Mouse (Mus musculus) cerebellum, adult 2 months (tissue): ENCODE measurements around the gene Atp6v1c2. TPM values are rescaled to one million over a fixed set of nuclear protein-coding genes. Genes with fewer than 3 reads are reported as not detected.

ENCODE experiments used
- DNase-seq, 2 experiments: peaks; one replicate each; pipeline ENCODE4 v3.0.0; 2021
- H3K27ac ChIP-seq: fragments of 200-500 bp; 2 replicates; pipeline ENCODE4 v1.5.1; 2012; ENCODE audit warnings: low read length, control low read depth, inconsistent platforms; ENCODE audit not compliant: insufficient read depth
- H3K27me3 ChIP-seq: fragments of 200-500 bp; 2 replicates; pipeline ENCODE4 v1.6.1; 2012; ENCODE audit warnings: inconsistent platforms, mild to moderate bottlenecking, low read length, moderate library complexity; ENCODE audit not compliant: control insufficient read depth, insufficient read depth
- H3K4me1 ChIP-seq: fragments of 200-500 bp; 2 replicates; pipeline ENCODE4 v1.6.1; 2011; ENCODE audit warnings: low read length; ENCODE audit not compliant: control insufficient read depth, insufficient read depth
- H3K4me3 ChIP-seq: fragments of 200-500 bp; replicated peaks from 2 replicates; pipeline ENCODE3; 2011; ENCODE audit warnings: mild to moderate bottlenecking, low read depth, low read length, control low read depth; ENCODE audit not compliant: insufficient read depth
- CTCF ChIP-seq: fragments of 200-500 bp; IDR thresholded peaks from 2 replicates; pipeline ENCODE4 v1.5.1; 2011; ENCODE audit warnings: low read depth, mild to moderate bottlenecking, control low read depth, low read length, moderate library complexity, borderline replicate concordance; ENCODE audit not compliant: insufficient read depth
- POLR2A ChIP-seq: fragments of 200-500 bp; IDR thresholded peaks from 2 replicates; pipeline ENCODE4 v1.6.1; 2011; ENCODE audit warnings: low read length, control low read depth, borderline replicate concordance; ENCODE audit not compliant: insufficient read depth
- WGBS: fragments of 180-500 bp; shearing (Covaris S2); methylation state at CpG from one replicate; pipeline ENCODE4 v1.1.7; 2018; 5-methylcytosine and 5-hydroxymethylcytosine counted together
- polyA plus RNA-seq: library from polyadenylated mRNA; depleted of rRNA; stranded (reverse); fragments of >200 nt; gene quantifications from 2 replicates; pipeline ENCODE4 v1.2.3, GENCODE M21; 2012; rRNA removed

The Atp6v1c2 gene
- polyA plus RNA-seq, 1 experiment: 0.15 TPM

DNA sequence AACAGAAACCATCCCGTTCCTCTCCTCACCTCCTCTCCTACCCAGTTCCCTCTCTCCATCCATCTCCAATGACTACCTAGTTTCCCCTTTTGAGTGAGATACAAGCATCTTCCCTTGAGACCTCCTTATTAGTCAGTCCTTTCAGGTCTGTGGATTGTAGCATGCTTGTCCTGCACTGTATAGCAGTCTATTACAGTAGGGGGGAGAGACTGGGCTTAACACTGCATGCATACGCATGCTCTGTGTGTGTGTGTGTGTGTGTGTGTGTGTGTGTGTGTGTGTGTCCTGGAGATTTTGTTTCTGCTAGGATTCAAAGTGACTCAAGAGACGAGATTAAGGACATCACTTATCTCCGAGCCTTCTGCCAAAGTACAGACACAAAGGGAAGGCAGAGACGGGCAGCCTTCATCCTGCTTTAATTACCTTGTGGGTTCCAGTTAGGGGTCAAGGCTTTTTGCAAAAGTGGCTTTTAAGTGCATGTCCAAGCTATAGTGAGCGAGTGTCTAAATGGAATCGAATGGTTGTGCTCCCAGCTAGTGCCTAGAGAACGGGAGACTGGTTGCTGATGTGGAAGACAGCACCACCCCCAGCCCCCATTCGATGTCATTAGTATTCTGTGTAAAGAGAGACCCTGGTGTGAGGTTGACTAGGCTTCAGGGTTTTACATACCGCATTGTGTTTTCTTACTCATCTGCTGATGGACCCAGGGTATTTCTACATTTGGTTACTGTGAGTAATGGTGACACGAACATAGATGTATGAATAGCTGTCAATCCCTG lies 93.4 kb downstream of the Atp6v1c2 start:
- no peaks in the 10 kb centered on the region; the same call in 1 of the 2 replicates for H3K27me3 ChIP-seq
- TF ChIP-seq POLR2A (no peak), CTCF (no peak)
- 36% methylated on average over 11 of the region's 11 CpGs for WGBS
- H3K27ac ChIP-seq: no peak overlapping the region
- H3K4me1 ChIP-seq: no peaks in the 10 kb centered on the region
- H3K4me3 ChIP-seq: no peak overlapping the region
- DNase-seq: no peak

Other genes starting within 250 kb of the Atp6v1c2 start
- gene Kcnf1, start 152.5 kb downstream of the Atp6v1c2 start, polyA plus RNA-seq: 1.7 and 1.8 TPM in 2 replicates
- 67.1 and 72.7 TPM in 2 replicates for gene Pdia6, start 62.8 kb downstream of the Atp6v1c2 start, polyA plus RNA-seq
- gene Nol10, start 19.1 kb upstream of the Atp6v1c2 start, polyA plus RNA-seq: 14.9 and 16.6 TPM in 2 replicates
- 108 and 115 TPM in 2 replicates for gene Odc1, start 215.4 kb upstream of the Atp6v1c2 start, polyA plus RNA-seq